Mouse (Mus musculus) MEL (cell line): ENCODE data around the gene Tmc8. TPM values are rescaled to one million over a fixed set of nuclear protein-coding genes. Genes with fewer than 3 reads are reported as not detected.

Experiments used
- DNase-seq: peaks from one replicate; pipeline ENCODE4 v3.0.0; 2011; ENCODE audit warnings: low read depth, low spot score
- H3K27ac ChIP-seq: 2 replicates; pipeline ENCODE4 v1.5.1; 2012; ENCODE audit warnings: low read depth, mild to moderate bottlenecking, control low read depth, low read length, moderate library complexity; ENCODE audit not compliant: control insufficient read depth
- H3K27me3 ChIP-seq, 2 experiments: fragments of 150-350 bp in 1 of 2; sonication (generic) in 1 of 2; 2 replicates each; pipeline ENCODE4 v1.6.1; 2012; ENCODE audit warnings: low read length in 2 of 2, mild to moderate bottlenecking in 2 of 2, improper control_type of control experiment in 1 of 2, moderate library complexity in 1 of 2; ENCODE audit not compliant: insufficient read depth in 2 of 2, control insufficient read depth in 1 of 2
- H3K36me3 ChIP-seq, 2 experiments: 2 replicates each; pipeline ENCODE4 v1.6.1; 2012 to 2014; ENCODE audit warnings: low read length in 2 of 2, improper control_type of control experiment in 1 of 2, inconsistent platforms in 1 of 2, mild to moderate bottlenecking in 1 of 2; ENCODE audit not compliant: insufficient read depth in 2 of 2, control insufficient read depth in 1 of 2
- H3K4me1 ChIP-seq, 2 experiments: fragments of 150-350 bp in 1 of 2; sonication (generic) in 1 of 2; 2 replicates each; pipeline ENCODE4 v1.6.1; 2012; ENCODE audit warnings: low read length in 2 of 2, improper control_type of control experiment in 1 of 2, mild to moderate bottlenecking in 1 of 2; ENCODE audit not compliant: insufficient read depth in 2 of 2, control insufficient read depth in 1 of 2
- H3K4me3 ChIP-seq, 2 experiments: fragments of 150-350 bp in 1 of 2; sonication (generic) in 1 of 2; 2 replicates each; pipeline ENCODE4 v1.5.1; 2012; ENCODE audit warnings: low read depth in 2 of 2, low read length in 2 of 2, mild to moderate bottlenecking in 2 of 2, moderate library complexity in 2 of 2, control low read depth in 1 of 2, improper control_type of control experiment in 1 of 2; ENCODE audit not compliant: control insufficient read depth in 1 of 2, insufficient read depth in 1 of 2
- H3K79me2 ChIP-seq: 2 replicates; pipeline ENCODE4 v1.6.1; 2012; ENCODE audit warnings: mild to moderate bottlenecking, low read length, moderate library complexity; ENCODE audit not compliant: control insufficient read depth, poor library complexity, insufficient read depth
- H3K9ac ChIP-seq: 2 replicates; pipeline ENCODE4 v1.6.1; 2012; ENCODE audit warnings: low read depth, mild to moderate bottlenecking, control low read depth, low read length, moderate library complexity; ENCODE audit not compliant: control insufficient read depth, poor library complexity, severe bottlenecking
- H3K9me3 ChIP-seq: fragments of 150-350 bp; sonication (generic); replicated peaks from 2 replicates; pipeline ENCODE4 v1.6.1; 2012; ENCODE audit warnings: mild to moderate bottlenecking, low read length, improper control_type of control experiment, moderate library complexity; ENCODE audit not compliant: insufficient read depth
- BHLHE40 ChIP-seq: IDR thresholded peaks from 2 replicates; pipeline ENCODE4 v1.6.1; 2012; ENCODE audit warnings: low read depth, mild to moderate bottlenecking, inconsistent platforms, low read length, improper control_type of control experiment, borderline replicate concordance
- CHD2 ChIP-seq: IDR thresholded peaks from 2 replicates; pipeline ENCODE4 v1.6.1; 2011; ENCODE audit warnings: low read length, improper control_type of control experiment
- CTCF ChIP-seq, 3 experiments: IDR thresholded peaks in 2 of 3; conservative IDR thresholded peaks in 1 of 3; 2 replicates each; pipeline ENCODE4 v1.5.1; 2011 to 2012; ENCODE audit warnings: low read length in 3 of 3, low read depth in 2 of 3, mild to moderate bottlenecking in 2 of 3, improper control_type of control experiment in 1 of 3, inconsistent platforms in 1 of 3, mixed read lengths in 1 of 3, moderate library complexity in 1 of 3; ENCODE audit not compliant: control insufficient read depth in 1 of 3, insufficient read depth in 1 of 3, poor library complexity in 1 of 3, severe bottlenecking in 1 of 3
- ELF1 ChIP-seq: IDR thresholded peaks from 2 replicates; pipeline ENCODE4 v1.6.1; 2014; ENCODE audit warnings: low read depth, mild to moderate bottlenecking, inconsistent platforms, low read length, improper control_type of control experiment, moderate library complexity
- EP300 ChIP-seq, 2 experiments: IDR thresholded peaks; 2 replicates each; pipeline ENCODE4 v1.6.1; 2011; ENCODE audit warnings: improper control_type of control experiment in 2 of 2, low read length in 2 of 2, low read depth in 1 of 2, mild to moderate bottlenecking in 1 of 2
- HCFC1 ChIP-seq: IDR thresholded peaks from 2 replicates; pipeline ENCODE4 v1.6.1; 2012; ENCODE audit warnings: low read depth, mild to moderate bottlenecking, inconsistent platforms, low read length, improper control_type of control experiment, moderate library complexity
- KAT2A ChIP-seq: conservative IDR thresholded peaks from 2 replicates; pipeline ENCODE4 v1.6.1; 2012; ENCODE audit warnings: low read depth, low read length, improper control_type of control experiment, inconsistent platforms
- MAFK ChIP-seq: IDR thresholded peaks from 2 replicates; pipeline ENCODE4 v1.6.1; 2011; ENCODE audit warnings: low read depth, mild to moderate bottlenecking, low read length, improper control_type of control experiment, borderline replicate concordance
- MXI1 ChIP-seq: IDR thresholded peaks from 2 replicates; pipeline ENCODE4 v1.6.1; 2011; ENCODE audit warnings: mild to moderate bottlenecking, low read depth, low read length, improper control_type of control experiment
- NELFE ChIP-seq: IDR thresholded peaks from 2 replicates; pipeline ENCODE4 v1.6.1; 2011; ENCODE audit warnings: low read depth, low read length, improper control_type of control experiment
- NRF1 ChIP-seq: IDR thresholded peaks from 2 replicates; pipeline ENCODE4 v1.6.1; 2014; ENCODE audit warnings: low read depth, mild to moderate bottlenecking, inconsistent platforms, low read length, improper control_type of control experiment, moderate library complexity; ENCODE audit not compliant: poor library complexity, insufficient read depth, severe bottlenecking
- POLR2A ChIP-seq, 2 experiments: IDR thresholded peaks; 2 replicates each; pipeline ENCODE4 v1.6.1; 2011 to 2012; ENCODE audit warnings: low read length in 2 of 2, mild to moderate bottlenecking in 2 of 2, control low read depth in 1 of 2, improper control_type of control experiment in 1 of 2, low read depth in 1 of 2, moderate library complexity in 1 of 2; ENCODE audit not compliant: control insufficient read depth in 1 of 2, insufficient read depth in 1 of 2, poor library complexity in 1 of 2
- POLR2AphosphoS2 ChIP-seq: IDR thresholded peaks from 2 replicates; pipeline ENCODE4 v1.6.1; 2011; ENCODE audit warnings: low read length, improper control_type of control experiment
- POLR2AphosphoS5 ChIP-seq: IDR thresholded peaks from 2 replicates; pipeline ENCODE4 v1.6.1; 2012; ENCODE audit warnings: low read depth, borderline replicate concordance, mild to moderate bottlenecking, inconsistent platforms, low read length, moderate library complexity, mixed read lengths
- TAL1 ChIP-seq: IDR thresholded peaks from 2 replicates; pipeline ENCODE4 v1.6.1; 2012; ENCODE audit warnings: mild to moderate bottlenecking, inconsistent platforms, low read length, moderate library complexity, mixed read lengths
- TBP ChIP-seq: IDR thresholded peaks from 2 replicates; pipeline ENCODE4 v1.8.0; 2011; ENCODE audit warnings: low read depth, low read length, improper control_type of control experiment
- TCF12 ChIP-seq: IDR thresholded peaks from 2 replicates; pipeline ENCODE4 v1.6.1; 2014; ENCODE audit warnings: low read depth, mild to moderate bottlenecking, inconsistent platforms, low read length, improper control_type of control experiment, moderate library complexity
- USF2 ChIP-seq, 2 experiments: IDR thresholded peaks; 2 replicates each; pipeline ENCODE4 v1.6.1; 2011 to 2012; ENCODE audit warnings: improper control_type of control experiment in 2 of 2, low read length in 2 of 2, borderline replicate concordance in 1 of 2, inconsistent platforms in 1 of 2, low read depth in 1 of 2, mild to moderate bottlenecking in 1 of 2; ENCODE audit not compliant: insufficient read depth in 1 of 2
- ZC3H11A ChIP-seq: IDR thresholded peaks from 2 replicates; pipeline ENCODE4 v1.6.1; 2012; ENCODE audit warnings: low read depth, mild to moderate bottlenecking, inconsistent platforms, low read length, improper control_type of control experiment
- ZKSCAN1 ChIP-seq: IDR thresholded peaks from 2 replicates; pipeline ENCODE4 v1.6.1; 2012; ENCODE audit warnings: low read depth, mild to moderate bottlenecking, inconsistent platforms, low read length, improper control_type of control experiment, moderate library complexity
- ZNF384 ChIP-seq: IDR thresholded peaks from 2 replicates; pipeline ENCODE4 v1.6.1; 2012; ENCODE audit warnings: low read depth, mild to moderate bottlenecking, inconsistent platforms, low read length, improper control_type of control experiment
- polyA plus RNA-seq, 2 experiments: library from polyadenylated mRNA; stranded (reverse) in 1 of 2; unstranded in 1 of 2; fragments of >175 nt in 1 of 2; fragments of >200 nt in 1 of 2; gene quantifications; 2 replicates each; pipeline versions ENCODE4 v1.2.1 to v1.2.4; 2012; ENCODE audit warnings: low replicate concordance in 2 of 2, low read depth in 1 of 2; ENCODE audit not compliant: insufficient read length in 2 of 2, insufficient read depth in 1 of 2, missing spikeins in 1 of 2
- total RNA-seq: library from RNA; depleted of rRNA; stranded (reverse); fragments of 300-350 nt; gene quantifications from 2 replicates; pipeline ENCODE4 v1.2.3, GENCODE M21; 2012

Gene Tmc8
- total and polyA plus RNA-seq, 3 experiments, result 15.4 to 23.5 TPM; not detected in 1

DNA sequence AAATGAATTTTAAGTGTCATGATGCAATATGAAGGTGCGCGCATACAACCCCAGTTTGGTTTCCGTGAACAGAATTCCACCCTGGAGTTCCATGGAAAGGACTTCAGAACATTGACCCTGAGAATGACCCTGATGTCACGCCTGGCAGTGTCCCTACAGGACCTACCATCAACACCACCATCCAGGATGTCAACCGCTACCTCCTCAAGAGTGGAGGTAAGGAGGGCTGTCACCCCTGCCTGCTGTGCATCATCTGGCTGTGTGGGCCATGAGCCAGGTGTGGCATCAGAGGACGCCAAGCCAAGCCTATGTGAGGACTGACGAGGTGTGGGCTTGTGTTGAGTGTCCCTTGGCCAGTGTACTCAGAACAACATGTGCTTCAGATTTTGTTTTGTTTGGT lies 26.0 kb upstream of the Tmc8 start:
- Histone ChIP-seq H3K27me3 (no peaks in the 10 kb centered on the region), H3K4me1 (no peaks in the 10 kb centered on the region), H3K9ac (no peak overlapping the region), H3K9me3 (no peaks in the 10 kb centered on the region), H3K4me3 (no peak overlapping the region), H3K27ac (no peak overlapping the region), H3K36me3 (peaks cover 0 to 14% of the 10 kb centered on the region in 2 experiments; a peak in 2 of 4 replicates), H3K79me2 (no peaks in the 10 kb centered on the region)
- no peak for TF ChIP-seq CHD2
- no peak for TF ChIP-seq USF2 (IDR thresholded peaks at IDR 0.05; ENCODE audit: borderline replicate concordance in 1 of 2, insufficient read depth in 1 of 2, low read depth in 1 of 2, low read length in 2 of 2)
- no peak for TF ChIP-seq ZKSCAN1
- no peak for TF ChIP-seq BHLHE40
- no peak for TF ChIP-seq MXI1
- TF ChIP-seq POLR2AphosphoS5, result no peak
- no peak for TF ChIP-seq ELF1
- TF ChIP-seq NELFE, result no peak
- TF ChIP-seq POLR2AphosphoS2, result no peak
- TF ChIP-seq TCF12, result no peak
- DNase-seq, result no peak

DNA sequence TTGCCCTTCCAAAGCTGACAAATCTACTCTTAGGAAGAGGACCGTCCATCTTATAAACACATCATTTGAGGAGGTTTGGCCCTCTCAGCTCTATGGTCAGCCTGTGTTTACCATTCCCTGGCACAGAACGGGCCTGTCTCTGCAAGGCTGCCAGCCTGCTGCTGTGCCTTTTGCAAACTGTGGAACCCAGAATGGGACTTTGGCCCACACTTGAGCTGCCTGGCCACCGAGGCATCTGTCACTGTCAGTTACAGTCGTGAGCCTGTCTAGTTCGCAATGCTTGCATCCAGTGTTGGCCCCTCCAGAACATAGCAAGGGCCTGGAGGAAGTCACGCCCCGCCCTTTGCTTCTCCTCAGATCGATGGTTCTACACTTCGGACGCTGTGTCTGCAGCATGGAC lies 22.6 kb upstream of the Tmc8 start:
- DNase-seq, result no peak
- Histone ChIP-seq H3K9me3 (no peaks in the 10 kb centered on the region), H3K27ac (no peak overlapping the region), H3K27me3 (no peaks in the 10 kb centered on the region), H3K79me2 (no peaks in the 10 kb centered on the region), H3K9ac (no peak overlapping the region), H3K4me3 (no peak overlapping the region), H3K36me3 (peaks cover 0 to 6% of the 10 kb centered on the region in 2 experiments; a peak in 2 of 4 replicates), H3K4me1 (no peaks in the 10 kb centered on the region)
- TF ChIP-seq ZKSCAN1 (no peak), EP300 (IDR thresholded peaks at IDR 0.05; ENCODE audit: low read depth in 1 of 2, low read length in 2 of 2) (no peak), MXI1 (no peak)

DNA sequence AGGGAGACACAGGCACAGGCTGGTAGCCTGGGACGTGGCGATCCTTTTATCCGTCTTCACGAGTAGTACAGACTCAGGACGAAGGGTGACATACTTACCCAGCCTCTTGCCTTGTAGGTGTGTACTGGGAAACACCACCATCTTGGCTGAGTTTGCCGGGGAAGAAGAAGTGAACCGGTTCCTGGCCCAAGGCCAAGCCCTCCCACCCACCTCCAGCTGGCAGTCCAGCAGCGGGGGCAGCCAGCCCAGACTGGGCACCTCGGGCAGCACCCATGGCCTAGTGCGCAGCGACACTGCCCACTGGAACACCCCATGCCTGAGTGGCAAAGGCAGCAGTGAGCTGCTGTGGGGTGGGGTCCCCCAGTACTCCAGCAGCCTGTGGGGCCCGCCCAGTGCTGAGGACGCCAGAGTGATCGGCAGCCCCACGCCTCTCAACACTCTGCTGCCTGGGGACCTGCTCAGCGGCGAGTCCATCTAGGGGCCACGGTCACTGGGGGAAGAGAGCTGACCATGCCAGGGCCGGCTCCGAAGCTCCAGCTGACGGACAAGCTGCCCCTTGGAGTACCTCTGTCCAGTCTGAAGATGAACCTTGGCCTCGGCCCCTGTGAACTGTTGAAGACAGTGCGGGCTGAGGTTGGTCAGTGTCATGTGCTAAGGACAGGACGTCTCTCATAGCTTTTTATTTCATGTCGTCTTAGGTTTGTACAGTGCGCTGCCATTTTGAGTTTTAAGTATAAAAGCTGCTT lies 21.3 kb upstream of the Tmc8 start:
- no peak overlapping the region for H3K9ac ChIP-seq
- peaks cover 0 to 3% of the 10 kb centered on the region in 2 experiments; a peak in 2 of 4 replicates for H3K36me3 ChIP-seq
- no peak overlapping the region for H3K27ac ChIP-seq
- H3K4me3 ChIP-seq, result no peak overlapping the region
- TF ChIP-seq ZC3H11A (no peak), NELFE (no peak), KAT2A (no peak), USF2 (IDR thresholded peaks at IDR 0.05; ENCODE audit: borderline replicate concordance in 1 of 2, insufficient read depth in 1 of 2, low read depth in 1 of 2, low read length in 2 of 2) (no peak), ZKSCAN1 (no peak), CHD2 (no peak), NRF1 (no peak), ZNF384 (no peak), CTCF (IDR thresholded peaks at IDR 0.05 in 2 of 3, conservative IDR thresholded peaks at IDR 0.05 in 1 of 3; ENCODE audit: control insufficient read depth in 1 of 3, insufficient read depth in 1 of 3, low read depth in 2 of 3, low read length in 3 of 3, poor library complexity in 1 of 3, severe bottlenecking in 1 of 3) (no peak), TAL1 (no peak), MAFK (no peak), POLR2A (IDR thresholded peaks at IDR 0.05; ENCODE audit: control insufficient read depth in 1 of 2, insufficient read depth in 1 of 2, low read depth in 1 of 2, low read length in 2 of 2, poor library complexity in 1 of 2) (no peak), TBP (no peak), HCFC1 (no peak)
- no peaks in the 10 kb centered on the region for H3K4me1 ChIP-seq
- no peaks in the 10 kb centered on the region for H3K9me3 ChIP-seq
- DNase-seq, result no peak
- no peaks in the 10 kb centered on the region for H3K79me2 ChIP-seq
- H3K27me3 ChIP-seq, result no peaks in the 10 kb centered on the region
